Mouse (Mus musculus): ENCODE measurements around the gene Socs1.

GRCm38 (mm10) chr16:10736364-10736763, 49.0 kb downstream of the Socs1 start:
- no peak for TF ChIP-seq POLR2A (IDR thresholded peaks at IDR 0.05; ENCODE audit: insufficient read depth, low read length)
- no peak for TF ChIP-seq CTCF (IDR thresholded peaks at IDR 0.05; ENCODE audit: low read depth, low read length)
- TF ChIP-seq EP300 (IDR thresholded peaks at IDR 0.05; ENCODE audit: insufficient read depth, low read depth, low read length), result no peak

Measured in ES-Bruce4 (cell line).